Mouse (Mus musculus): ENCODE results near the gene Eif5a. TPM values are rescaled to one million over a fixed set of nuclear protein-coding genes. Genes with fewer than 3 reads are reported as not detected.

Eif5a gene
- polyA plus RNA-seq, 1 experiment: 230 TPM

- under 1% methylated on average over 42 of the region's 42 CpGs for WGBS
- peak overlapping the region; percentile 87 for H3K4me3 ChIP-seq (ENCODE audit: low read depth, low read length)
- peaks cover 13% of the 10 kb centered on the region for H3K4me1 ChIP-seq (ENCODE audit: control insufficient read depth, insufficient read depth, insufficient read length, low read length)
- H3K36me3 ChIP-seq (ENCODE audit: control insufficient read depth, insufficient read depth, low read length): peaks cover 23% of the 10 kb centered on the region
- peak overlapping the region; percentile 94 for H3K27ac ChIP-seq (ENCODE audit: insufficient read depth, low read depth, low read length)
- H3K27me3 ChIP-seq (ENCODE audit: control insufficient read depth, insufficient read depth, low read length): no peaks in the 10 kb centered on the region
- TF ChIP-seq POLR2A (IDR thresholded peaks at IDR 0.05; ENCODE audit: low read depth, low read length): 0 out of 2 replicates have a peak, but pooled peaks have one; percentile 18
- no peak for TF ChIP-seq CTCF (IDR thresholded peaks at IDR 0.05; ENCODE audit: extremely low read depth, insufficient read length, insufficient replicate concordance, low read depth, low read length)
Observed at GRCm38 (mm10) chr11:69901406-69901846, 20.3 kb downstream of the Eif5a start.

GRCm38 (mm10) chr11:69900471-69901405 lies 21.0 kb downstream of the Eif5a start, which contains the start of the genes 2810408A11Rik and Neurl4:
TSS of gene 2810408A11Rik (minus strand) at chr11:69900987.
TSS of gene Neurl4 (plus strand) at chr11:69901072.
- Histone ChIP-seq H3K4me3 (ENCODE audit: low read depth, low read length) (peak within 1 kb of the TSS; percentile 87), H3K27me3 (ENCODE audit: control insufficient read depth, insufficient read depth, low read length) (no peaks in the 10 kb centered on the region)
- WGBS: under 1% methylated on average over 38 of the region's 38 CpGs

GRCm38 (mm10) chr11:69899870-69900269 lies 21.9 kb downstream of the Eif5a start:
- Histone ChIP-seq H3K4me3 (ENCODE audit: low read depth, low read length) (no peak overlapping the region), H3K4me1 (ENCODE audit: control insufficient read depth, insufficient read depth, insufficient read length, low read length) (peaks cover 13% of the 10 kb centered on the region), H3K27me3 (ENCODE audit: control insufficient read depth, insufficient read depth, low read length) (no peaks in the 10 kb centered on the region), H3K36me3 (ENCODE audit: control insufficient read depth, insufficient read depth, low read length) (peaks cover 10% of the 10 kb centered on the region; the same call in 1 of the 2 replicates), H3K27ac (ENCODE audit: insufficient read depth, low read depth, low read length) (no peak overlapping the region)
- WGBS: 36% methylated on average over 4 of the region's 4 CpGs
- TF ChIP-seq CTCF (IDR thresholded peaks at IDR 0.05; ENCODE audit: extremely low read depth, insufficient read length, insufficient replicate concordance, low read depth, low read length): no peak
- no peak for TF ChIP-seq POLR2A (IDR thresholded peaks at IDR 0.05; ENCODE audit: low read depth, low read length)

More at GRCm38 (mm10) chr11:69900471-69901405, 21.0 kb downstream of the Eif5a start, which contains the start of the genes 2810408A11Rik and Neurl4:
- Histone ChIP-seq H3K27ac (ENCODE audit: insufficient read depth, low read depth, low read length) (peak within 1 kb of the TSS; percentile 94), H3K36me3 (ENCODE audit: control insufficient read depth, insufficient read depth, low read length) (peaks cover 16% of the 10 kb centered on the region), H3K4me1 (ENCODE audit: control insufficient read depth, insufficient read depth, insufficient read length, low read length) (peaks cover 13% of the 10 kb centered on the region)
- TF ChIP-seq POLR2A (IDR thresholded peaks at IDR 0.05; ENCODE audit: low read depth, low read length) (peak; percentile 54; the same call in 1 of the 2 replicates), CTCF (IDR thresholded peaks at IDR 0.05; ENCODE audit: extremely low read depth, insufficient read length, insufficient replicate concordance, low read depth, low read length) (no peak)

GRCm38 (mm10) chr11:69895291-69895690 lies 26.5 kb downstream of the Eif5a start, which contains the start of gene Acap1:
TSS of gene Acap1 (minus strand) at chr11:69895539.
- TF ChIP-seq CTCF (IDR thresholded peaks at IDR 0.05; ENCODE audit: extremely low read depth, insufficient read length, insufficient replicate concordance, low read depth, low read length) (no peak), POLR2A (IDR thresholded peaks at IDR 0.05; ENCODE audit: low read depth, low read length) (no peak)
- Histone ChIP-seq H3K4me1 (ENCODE audit: control insufficient read depth, insufficient read depth, insufficient read length, low read length) (peaks cover under 1% of the 10 kb centered on the region; the same call in 1 of the 2 replicates), H3K27ac (ENCODE audit: insufficient read depth, low read depth, low read length) (peak within 1 kb of the TSS; percentile 71; the same call in 1 of the 2 replicates), H3K4me3 (ENCODE audit: low read depth, low read length) (peak within 1 kb of the TSS; percentile 45), H3K27me3 (ENCODE audit: control insufficient read depth, insufficient read depth, low read length) (no peaks in the 10 kb centered on the region), H3K36me3 (ENCODE audit: control insufficient read depth, insufficient read depth, low read length) (no peaks in the 10 kb centered on the region)
- 71% methylated on average over 4 of the region's 4 CpGs for WGBS

GRCm38 (mm10) chr11:69894671-69895070 lies 27.1 kb downstream of the Eif5a start:
- Histone ChIP-seq H3K36me3 (ENCODE audit: control insufficient read depth, insufficient read depth, low read length) (no peaks in the 10 kb centered on the region), H3K4me3 (ENCODE audit: low read depth, low read length) (peak overlapping the region; percentile 45), H3K27ac (ENCODE audit: insufficient read depth, low read depth, low read length) (0 out of 2 replicates have a peak overlapping the region, but pooled peaks have one; percentile 31), H3K4me1 (ENCODE audit: control insufficient read depth, insufficient read depth, insufficient read length, low read length) (no peaks in the 10 kb centered on the region), H3K27me3 (ENCODE audit: control insufficient read depth, insufficient read depth, low read length) (no peaks in the 10 kb centered on the region)
- whole genome bisulfite sequencing: 70% methylated on average over 5 of the region's 5 CpGs
- no peak for TF ChIP-seq POLR2A (IDR thresholded peaks at IDR 0.05; ENCODE audit: low read depth, low read length)
- no peak for TF ChIP-seq CTCF (IDR thresholded peaks at IDR 0.05; ENCODE audit: extremely low read depth, insufficient read length, insufficient replicate concordance, low read depth, low read length)

GRCm38 (mm10) chr11:69891482-69891881 lies 30.3 kb downstream of the Eif5a start:
- 53% methylated on average over 4 of the region's 4 CpGs for WGBS
- no peak overlapping the region for H3K27ac ChIP-seq (ENCODE audit: insufficient read depth, low read depth, low read length)
- TF ChIP-seq CTCF (IDR thresholded peaks at IDR 0.05; ENCODE audit: extremely low read depth, insufficient read length, insufficient replicate concordance, low read depth, low read length): no peak
- H3K36me3 ChIP-seq (ENCODE audit: control insufficient read depth, insufficient read depth, low read length): no peaks in the 10 kb centered on the region
- H3K4me3 ChIP-seq (ENCODE audit: low read depth, low read length): no peak overlapping the region
- no peaks in the 10 kb centered on the region for H3K4me1 ChIP-seq (ENCODE audit: control insufficient read depth, insufficient read depth, insufficient read length, low read length)
- no peaks in the 10 kb centered on the region for H3K27me3 ChIP-seq (ENCODE audit: control insufficient read depth, insufficient read depth, low read length)

All from small intestine, adult 2 months (tissue).